Mouse (Mus musculus): ENCODE measurements around the gene Mecr. TPM values are rescaled to one million over a fixed set of nuclear protein-coding genes. Genes with fewer than 3 reads are reported as not detected.

Gene Mecr
- total RNA-seq, 1 experiment from 2014 or later, result 140 TPM

DNA sequence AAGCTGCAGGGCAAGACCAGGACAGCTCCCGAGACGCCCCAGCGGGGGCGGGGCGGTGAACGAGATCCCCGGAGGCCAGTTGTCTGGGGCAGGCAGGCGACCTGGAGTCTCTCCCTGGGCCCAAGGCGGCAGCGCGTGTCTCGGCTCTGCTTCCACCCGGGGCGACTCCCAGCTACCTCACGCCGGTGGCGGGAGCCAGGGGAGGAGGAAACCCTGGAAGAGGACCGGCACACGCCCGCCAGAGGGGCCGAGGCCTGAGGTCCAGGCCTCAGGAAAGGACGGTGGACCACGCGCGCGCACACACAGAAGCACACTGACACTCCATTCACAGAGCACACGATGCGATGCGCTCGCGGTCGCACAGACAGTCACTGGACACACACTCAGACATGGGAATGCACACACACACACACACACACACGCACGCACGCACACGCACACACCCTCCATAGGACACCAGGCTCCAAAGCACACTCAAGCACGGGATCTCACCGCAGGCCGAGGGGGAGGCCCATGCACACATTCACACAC lies 6.9 kb upstream of the Mecr start:
- DNase-seq, result peak; percentile 73

DNA sequence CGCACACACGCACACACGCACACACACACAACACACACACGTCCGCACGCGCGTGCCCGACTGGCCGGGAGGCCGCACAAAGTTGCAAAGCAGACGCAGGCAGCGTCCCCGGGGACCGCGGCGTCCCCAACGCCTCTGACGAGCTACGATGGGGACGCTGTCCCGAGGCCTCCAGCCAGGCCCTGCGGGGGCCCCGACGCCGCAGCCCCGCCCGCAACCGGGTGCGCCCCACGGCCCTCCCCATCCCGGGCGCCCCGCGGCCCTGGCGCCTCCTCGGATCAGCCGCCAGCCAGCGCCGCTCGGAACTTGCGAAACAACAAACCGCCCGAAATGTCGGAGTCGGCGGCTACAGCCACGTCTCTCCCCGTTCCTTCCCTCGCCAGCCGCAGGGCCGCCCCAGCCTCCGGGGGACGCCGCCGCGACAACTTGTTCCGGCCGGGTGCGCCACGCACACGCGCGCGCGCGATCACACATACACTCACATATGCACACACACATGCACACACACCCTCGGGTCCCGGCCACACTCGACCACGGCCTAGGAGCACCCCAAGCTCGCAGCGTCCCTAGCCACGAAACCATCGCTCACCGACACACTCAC lies 6.3 kb upstream of the Mecr start:
- DNase-seq, result peak; percentile 73

GRCm38 (mm10) chr4:131837872-131838524 lies 5.3 kb upstream of the Mecr start, which contains the start of gene Ptpru:
Ptpru (minus strand) TSS chr4:131838288.
- peak; percentile 95 for DNase-seq

DNA sequence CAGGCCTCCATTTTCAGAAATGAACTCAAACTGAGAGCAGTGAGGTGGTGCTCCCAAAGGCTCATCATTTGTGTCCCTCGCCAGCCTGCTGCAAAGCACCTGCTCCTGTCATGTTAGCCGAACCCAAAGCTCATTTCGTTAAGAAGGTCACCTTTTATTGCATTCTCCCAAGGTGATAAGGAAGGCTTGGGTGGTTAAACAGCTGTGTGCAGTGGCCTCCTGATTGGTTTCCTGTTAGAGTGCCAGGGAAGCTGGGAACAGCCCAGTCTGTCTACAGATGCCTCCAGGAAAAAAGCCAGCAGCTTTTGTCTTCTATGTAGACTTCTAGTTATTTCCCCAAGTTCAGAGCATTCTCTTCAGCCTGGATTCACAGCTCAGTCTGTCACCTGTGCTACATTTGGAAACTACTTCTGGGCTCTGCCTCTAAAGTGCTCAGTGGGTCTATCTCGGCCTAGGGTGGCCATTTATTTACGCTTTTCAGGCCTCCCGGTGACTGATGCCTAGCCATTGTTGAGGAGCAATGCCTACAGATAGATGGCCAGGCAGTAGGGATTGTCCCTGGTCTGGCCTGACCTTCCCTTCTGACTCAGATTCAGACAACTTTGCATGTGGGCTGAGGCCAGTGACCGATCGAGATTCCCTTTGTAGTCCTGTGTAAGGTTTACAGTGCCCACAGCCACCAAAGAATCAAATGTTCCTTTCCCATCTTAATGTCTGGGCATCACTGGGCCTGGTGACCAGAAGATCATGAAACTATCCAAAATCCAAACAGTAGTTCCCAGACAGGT lies 2.9 kb downstream of the Mecr start:
- no peak for DNase-seq

DNA sequence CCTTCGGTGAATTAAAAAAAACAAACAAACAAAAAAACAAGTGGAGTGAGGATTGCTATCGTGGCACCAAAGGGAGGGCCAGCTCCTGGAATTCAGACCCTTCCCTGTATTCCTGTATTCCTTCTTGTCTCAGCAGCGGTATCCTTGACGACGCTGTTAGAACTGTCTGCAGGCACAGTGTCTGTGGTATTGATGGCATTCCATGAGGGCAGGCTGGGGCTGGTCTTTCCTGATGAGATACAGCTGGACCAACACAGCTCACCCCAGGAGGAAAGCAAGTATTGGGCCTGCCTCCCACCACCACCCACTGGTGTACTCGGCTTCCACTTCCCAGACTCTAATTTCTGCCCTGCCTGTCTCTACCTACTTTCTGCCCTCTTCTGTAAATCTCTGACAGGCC lies 4.8 kb downstream of the Mecr start:
- DNase-seq, result no peak

DNA sequence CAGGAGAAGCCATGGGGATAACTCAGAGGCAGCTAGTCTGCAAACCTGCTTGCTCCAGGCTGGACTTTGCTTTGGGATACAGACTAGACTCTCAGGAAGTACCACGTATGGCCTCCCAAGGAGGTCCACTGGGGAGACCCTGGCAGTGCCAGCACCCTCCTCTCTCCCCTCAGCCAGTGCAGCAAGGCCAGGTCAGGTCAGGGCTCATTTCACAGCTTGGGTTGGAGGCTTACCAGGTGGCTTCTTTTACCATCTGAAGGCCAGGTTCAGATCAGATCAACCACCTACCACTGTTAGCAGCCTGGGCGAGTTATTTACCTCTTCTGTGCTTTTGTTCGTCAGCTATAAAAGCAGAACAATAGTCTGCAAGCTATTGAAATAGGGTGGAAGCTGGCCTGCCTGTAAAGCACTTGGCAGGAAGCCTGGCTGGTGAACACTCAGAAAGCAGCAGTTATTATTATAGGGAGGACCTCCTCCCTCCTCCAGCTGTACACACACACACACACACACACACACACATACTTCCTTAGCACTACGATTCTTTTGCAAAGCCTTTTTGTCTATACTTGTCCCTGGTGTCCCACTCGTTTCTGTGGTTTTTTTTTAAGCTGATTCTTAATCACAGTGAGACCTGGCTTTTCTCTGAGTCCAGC lies 6.8 kb downstream of the Mecr start:
- DNase-seq, result peak; percentile 39

DNA sequence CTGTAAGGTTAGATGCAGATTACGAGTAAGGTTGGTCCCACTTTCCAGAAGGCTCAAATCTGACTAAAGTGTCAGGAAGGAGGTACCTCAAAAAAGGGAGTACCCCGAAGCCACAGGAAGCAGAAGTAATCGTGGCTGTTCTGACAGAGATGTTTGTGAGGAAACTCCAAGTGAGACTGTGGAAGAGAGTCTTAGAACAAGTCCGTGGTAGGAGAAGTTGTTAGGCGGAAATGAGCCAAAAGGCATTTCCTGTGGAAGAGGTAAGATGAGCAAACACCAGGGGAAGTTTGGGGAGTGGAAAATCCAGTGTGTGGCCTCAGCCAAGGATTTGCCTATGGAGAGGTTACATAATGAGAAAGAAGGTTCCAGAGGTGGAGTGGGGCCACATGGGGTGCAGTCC lies 11.7 kb downstream of the Mecr start:
- no peak for DNase-seq

- DNase-seq, result peak; percentile 87
Measured at GRCm38 (mm10) chr4:131860492-131861340, 17.4 kb downstream of the Mecr start.

DNA sequence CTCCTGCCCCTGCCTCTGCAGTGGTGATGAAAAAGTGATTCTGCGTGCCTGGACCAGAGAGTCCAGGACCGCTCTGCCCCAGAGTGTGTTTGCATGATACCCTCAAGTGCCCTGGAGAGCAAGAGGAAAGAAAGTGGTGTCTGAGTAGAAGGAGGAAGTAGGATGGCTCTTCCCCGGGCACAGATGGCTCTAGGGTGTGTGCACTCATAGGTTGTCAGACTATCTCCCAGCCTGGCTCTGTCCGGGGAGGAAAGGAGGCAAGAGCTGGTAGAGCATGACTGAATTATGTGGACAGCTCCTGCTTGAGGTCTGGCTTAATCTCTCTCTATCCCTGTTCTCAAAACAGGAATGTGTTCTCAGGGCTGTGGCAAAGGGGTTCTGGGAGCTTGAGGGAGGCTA lies 18.1 kb downstream of the Mecr start:
- no peak for DNase-seq

GRCm38 (mm10) chr4:131872672-131873292 lies 29.5 kb downstream of the Mecr start:
- DNase-seq, result peak; percentile 10

- DNase-seq, result peak; percentile 97
Measured at GRCm38 (mm10) chr4:131873293-131874168, 30.3 kb downstream of the Mecr start, which contains the start of gene Srsf4. Srsf4 (plus strand) TSS chr4:131873617.

- DNase-seq, result no peak
Measured at GRCm38 (mm10) chr4:131874169-131874536, 30.9 kb downstream of the Mecr start.

GRCm38 (mm10) chr4:131874567-131874966 lies 31.3 kb downstream of the Mecr start:
- DNase-seq, result no peak

DNA sequence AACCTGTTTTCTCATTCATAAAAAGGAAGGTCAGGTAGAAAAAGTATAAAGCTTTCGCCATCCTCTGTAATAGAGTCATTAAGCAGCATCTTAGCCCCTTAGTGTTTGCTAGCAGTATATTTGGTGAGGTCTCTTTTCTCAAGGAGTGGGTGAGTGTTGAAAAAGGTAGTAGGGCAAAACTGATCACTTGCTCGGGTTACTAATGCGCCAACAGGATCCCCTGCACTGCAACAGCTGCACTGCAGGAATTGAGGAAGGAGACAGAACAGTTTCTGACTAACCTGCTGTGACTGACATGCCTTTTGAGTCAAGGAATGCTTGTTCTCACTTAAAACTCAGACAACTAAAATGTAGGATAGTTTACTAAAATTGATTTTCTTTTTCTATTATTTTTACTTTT lies 32.0 kb downstream of the Mecr start:
- no peak for DNase-seq

DNA sequence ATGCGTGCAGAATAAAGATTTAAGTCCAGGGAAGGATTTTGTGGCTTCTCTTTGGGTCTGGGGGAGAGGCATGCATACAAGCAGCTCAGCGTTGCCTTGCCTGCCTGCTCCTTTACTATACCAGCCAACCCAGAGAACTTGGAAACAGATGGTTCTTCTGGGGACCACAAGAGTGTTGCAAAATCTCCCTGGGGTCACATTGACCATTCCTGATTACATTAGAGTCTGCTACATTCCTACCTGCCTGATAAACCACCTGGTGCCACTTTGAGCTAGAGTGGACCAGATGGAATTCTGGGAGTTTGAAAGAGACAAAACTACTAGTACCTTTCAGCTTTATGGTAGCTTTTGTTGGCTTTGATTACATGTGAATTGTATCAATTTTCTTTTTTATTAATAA lies 33.6 kb downstream of the Mecr start:
- no peak for DNase-seq

- no peak for DNase-seq
Measured at GRCm38 (mm10) chr4:131879692-131880091, 36.4 kb downstream of the Mecr start.

DNA sequence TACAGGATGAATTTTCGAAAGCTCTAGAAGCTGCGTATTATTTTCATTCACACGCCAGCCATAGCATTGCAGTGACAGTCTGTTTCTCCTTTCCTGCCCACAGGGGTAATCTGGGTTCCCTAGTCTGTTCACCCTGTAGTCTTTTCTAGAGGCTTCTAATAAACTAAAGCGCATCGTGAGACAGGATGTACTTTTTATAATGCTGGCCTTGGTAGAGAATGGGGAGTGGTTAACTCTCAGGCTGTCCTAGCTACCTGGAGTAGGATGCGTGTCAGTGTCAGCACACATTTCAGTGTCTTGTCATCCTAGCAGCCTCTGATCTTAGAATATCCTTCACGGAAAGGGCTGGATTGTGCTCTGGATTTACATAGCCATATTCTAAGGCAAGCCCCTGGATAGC lies 38.0 kb downstream of the Mecr start:
- DNase-seq, result no peak

DNA sequence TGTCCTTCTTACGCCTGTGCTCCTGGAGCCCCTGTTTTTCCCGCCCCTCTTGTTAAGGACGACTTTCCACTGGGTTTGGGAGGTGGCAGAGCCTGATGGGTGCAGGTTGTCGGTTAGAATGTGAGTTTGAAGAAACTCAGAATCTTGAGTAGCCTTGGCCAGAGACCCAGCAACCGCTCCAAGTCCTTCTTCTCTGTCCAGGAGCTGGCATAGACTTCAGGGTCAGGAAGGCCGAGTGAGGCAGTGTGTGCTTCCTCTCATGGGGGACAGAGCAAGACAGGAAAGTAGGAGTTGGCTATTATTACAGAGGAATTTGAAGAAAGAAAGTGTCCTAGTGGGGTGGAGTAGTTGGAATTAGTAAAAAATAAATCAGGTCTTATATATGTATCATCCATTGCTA lies 40.3 kb downstream of the Mecr start:
- peak; percentile 54 for DNase-seq

GRCm38 (mm10) chr4:131885376-131885775 lies 42.1 kb downstream of the Mecr start:
- DNase-seq, result peak; percentile 42

GRCm38 (mm10) chr4:131888564-131888963 lies 45.3 kb downstream of the Mecr start:
- DNase-seq, result no peak
